Mouse (Mus musculus) small intestine, adult 2 months (tissue): ENCODE data around the gene Hsf4. TPM values are rescaled to one million over a fixed set of nuclear protein-coding genes. Genes with fewer than 3 reads are reported as not detected.
A peak's percentile ranks its signal among the peaks of the same experiment; 100 is the strongest.

Experiments used
- H3K27ac ChIP-seq: fragments of 200-500 bp; 2 replicates; pipeline ENCODE4 v1.5.1; 2012; ENCODE audit warnings: low read depth, low read length, control low read depth, inconsistent platforms; ENCODE audit not compliant: insufficient read depth
- H3K27me3 ChIP-seq: fragments of 200-500 bp; 2 replicates; pipeline ENCODE4 v1.6.1; 2012; ENCODE audit warnings: mild to moderate bottlenecking, moderate library complexity, low read length, inconsistent platforms; ENCODE audit not compliant: control insufficient read depth, insufficient read depth
- H3K36me3 ChIP-seq: fragments of 200-500 bp; 2 replicates; pipeline ENCODE4 v1.6.1; 2012; ENCODE audit warnings: mild to moderate bottlenecking, low read length, control low read depth, inconsistent platforms; ENCODE audit not compliant: control insufficient read depth, insufficient read depth
- H3K4me1 ChIP-seq: fragments of 200-500 bp; 2 replicates; pipeline ENCODE4 v1.6.1; 2012; ENCODE audit warnings: low read length, inconsistent platforms, mixed read lengths; ENCODE audit not compliant: control insufficient read depth, insufficient read depth, insufficient read length
- H3K4me3 ChIP-seq: fragments of 200-500 bp; 2 replicates; pipeline ENCODE4 v1.5.1; 2012; ENCODE audit warnings: low read depth, mild to moderate bottlenecking, control low read depth, inconsistent platforms, low read length, moderate library complexity
- CTCF ChIP-seq: fragments of 200-500 bp; IDR thresholded peaks from 2 replicates; pipeline ENCODE4 v1.5.1; 2012; ENCODE audit warnings: low read depth, mild to moderate bottlenecking, control low read depth, inconsistent platforms, low read length, moderate library complexity, mixed read lengths; ENCODE audit not compliant: insufficient replicate concordance, insufficient read length; ENCODE audit errors: extremely low read depth
- POLR2A ChIP-seq: fragments of 200-500 bp; IDR thresholded peaks from 2 replicates; pipeline ENCODE4 v1.6.1; 2012; ENCODE audit warnings: low read depth, mild to moderate bottlenecking, control low read depth, inconsistent platforms, low read length, moderate library complexity
- WGBS: fragments of 180-500 bp; shearing (Covaris S2); methylation state at CpG from one replicate; pipeline ENCODE4 v1.1.7; 2018; 5-methylcytosine and 5-hydroxymethylcytosine counted together
- polyA plus RNA-seq: library from polyadenylated mRNA; depleted of rRNA; stranded (reverse); fragments of >200 nt; gene quantifications from 2 replicates; pipeline ENCODE4 v1.2.3, GENCODE M21; 2012

Gene Hsf4
- polyA plus RNA-seq, 1 experiment = 1.3 TPM

- no peak for TF ChIP-seq POLR2A
- TF ChIP-seq CTCF = no peak; the same call in 1 of the 2 replicates
- Histone ChIP-seq H3K27ac (no peak overlapping the region), H3K4me1 (peaks cover 19% of the 10 kb centered on the region), H3K27me3 (peaks cover 11% of the 10 kb centered on the region), H3K4me3 (peak overlapping the region; percentile 54), H3K36me3 (no peaks in the 10 kb centered on the region)
- WGBS = 1% methylated on average over 28 of the region's 28 CpGs
Observed at GRCm38 (mm10) chr8:105278911-105279334, 9.3 kb downstream of the Hsf4 start.

- no peak overlapping the region for H3K27ac ChIP-seq
- TF ChIP-seq POLR2A = no peak
- TF ChIP-seq CTCF = no peak
- peaks cover 19% of the 10 kb centered on the region for H3K4me1 ChIP-seq
- no peaks in the 10 kb centered on the region for H3K36me3 ChIP-seq
- WGBS = 82% methylated on average over 3 of the region's 3 CpGs
- no peak overlapping the region for H3K4me3 ChIP-seq
- H3K27me3 ChIP-seq = peaks cover 11% of the 10 kb centered on the region
Observed at GRCm38 (mm10) chr8:105280567-105280966, 11.0 kb downstream of the Hsf4 start.

GRCm38 (mm10) chr8:105281821-105282220 lies 12.2 kb downstream of the Hsf4 start:
- Histone ChIP-seq H3K27ac (no peak overlapping the region), H3K4me3 (no peak overlapping the region), H3K4me1 (peaks cover 13% of the 10 kb centered on the region; the same call in 1 of the 2 replicates), H3K36me3 (no peaks in the 10 kb centered on the region), H3K27me3 (peaks cover 8% of the 10 kb centered on the region)
- WGBS = 92% methylated on average over 12 of the region's 12 CpGs
- TF ChIP-seq CTCF (no peak), POLR2A (no peak)

GRCm38 (mm10) chr8:105282239-105282638 lies 12.6 kb downstream of the Hsf4 start:
- no peak for TF ChIP-seq CTCF
- TF ChIP-seq POLR2A = no peak
- Histone ChIP-seq H3K36me3 (no peaks in the 10 kb centered on the region), H3K27ac (no peak overlapping the region), H3K4me1 (peaks cover 13% of the 10 kb centered on the region; the same call in 1 of the 2 replicates), H3K27me3 (peaks cover 4% of the 10 kb centered on the region; the same call in 1 of the 2 replicates), H3K4me3 (no peak overlapping the region)
- WGBS = 88% methylated on average over 4 of the region's 4 CpGs

- H3K27me3 ChIP-seq = no peaks in the 10 kb centered on the region
- H3K4me3 ChIP-seq = peak overlapping the region; percentile 17; the same call in 1 of the 2 replicates
- H3K4me1 ChIP-seq = peaks cover 13% of the 10 kb centered on the region; the same call in 1 of the 2 replicates
- 37% methylated on average over 23 of the region's 23 CpGs for WGBS
- H3K36me3 ChIP-seq = no peaks in the 10 kb centered on the region
- peak; percentile 73 for TF ChIP-seq CTCF
- no peak for TF ChIP-seq POLR2A
- no peak overlapping the region for H3K27ac ChIP-seq
Observed at GRCm38 (mm10) chr8:105283074-105283473, 13.5 kb downstream of the Hsf4 start.

GRCm38 (mm10) chr8:105285514-105285913 lies 15.9 kb downstream of the Hsf4 start:
- Histone ChIP-seq H3K4me1 (peaks cover 12% of the 10 kb centered on the region), H3K4me3 (no peak overlapping the region), H3K36me3 (no peaks in the 10 kb centered on the region), H3K27ac (no peak overlapping the region), H3K27me3 (no peaks in the 10 kb centered on the region; the same call in 1 of the 2 replicates)
- no peak for TF ChIP-seq POLR2A
- no peak for TF ChIP-seq CTCF
- WGBS = 77% methylated on average over 12 of the region's 12 CpGs

GRCm38 (mm10) chr8:105286907-105287306 lies 17.3 kb downstream of the Hsf4 start:
- Histone ChIP-seq H3K27me3 (no peaks in the 10 kb centered on the region; the same call in 1 of the 2 replicates), H3K27ac (no peak overlapping the region), H3K4me1 (peaks cover 15% of the 10 kb centered on the region), H3K4me3 (no peak overlapping the region), H3K36me3 (no peaks in the 10 kb centered on the region)
- TF ChIP-seq POLR2A = no peak
- TF ChIP-seq CTCF = no peak
- WGBS = 92% methylated on average over 4 of the region's 4 CpGs

- peaks cover 13% of the 10 kb centered on the region for H3K4me1 ChIP-seq
- TF ChIP-seq CTCF (no peak), POLR2A (no peak)
- 82% methylated on average over 5 of the region's 5 CpGs for WGBS
- no peak overlapping the region for H3K4me3 ChIP-seq
- no peak overlapping the region for H3K27ac ChIP-seq
- H3K27me3 ChIP-seq = no peaks in the 10 kb centered on the region; the same call in 1 of the 2 replicates
- H3K36me3 ChIP-seq = no peaks in the 10 kb centered on the region
Observed at GRCm38 (mm10) chr8:105288231-105288630, 18.6 kb downstream of the Hsf4 start.
